Mouse (Mus musculus) heart, embryonic 11.5 days (tissue): Measurements from ENCODE around the gene Crlf1. TPM values are rescaled to one million over a fixed set of nuclear protein-coding genes. Genes with fewer than 3 reads are reported as not detected.

Experiments used
- ATAC-seq: fragments of 200-750 bp; cut with Nextera tagmentation; replicated peaks from 2 replicates; pipeline ENCODE4 v1.8.0; 2017; ENCODE audit warnings: moderate library complexity; ENCODE audit not compliant: insufficient number of reproducible peaks, low FRiP score, low TSS enrichment
- H3K27ac ChIP-seq: fragments of 300-500 bp; sonication (generic); 2 replicates; pipeline ENCODE4 v1.5.1; 2014; ENCODE audit warnings: mild to moderate bottlenecking, low read depth, low read length
- H3K27me3 ChIP-seq: fragments of 300-500 bp; sonication (generic); 2 replicates; pipeline ENCODE4 v1.6.1; 2014; ENCODE audit warnings: mild to moderate bottlenecking, low read length, mixed read lengths; ENCODE audit not compliant: control insufficient read depth, insufficient read depth
- H3K36me3 ChIP-seq: fragments of 300-500 bp; sonication (generic); 2 replicates; pipeline ENCODE4 v1.6.1; 2014; ENCODE audit warnings: mild to moderate bottlenecking, low read length, moderate library complexity, mixed read lengths; ENCODE audit not compliant: control insufficient read depth, insufficient read depth
- H3K4me1 ChIP-seq: fragments of 300-500 bp; sonication (generic); 2 replicates; pipeline ENCODE4 v1.6.1; 2014; ENCODE audit warnings: low read length; ENCODE audit not compliant: control insufficient read depth, insufficient read depth
- H3K4me2 ChIP-seq: fragments of 300-500 bp; sonication (generic); 2 replicates; pipeline ENCODE4 v1.6.1; 2014; ENCODE audit warnings: mild to moderate bottlenecking, moderate library complexity
- H3K4me3 ChIP-seq: fragments of 300-500 bp; sonication (generic); 2 replicates; pipeline ENCODE4 v1.5.1; 2014; ENCODE audit warnings: low read depth, low read length
- H3K9ac ChIP-seq: fragments of 300-500 bp; sonication (generic); 2 replicates; pipeline ENCODE4 v1.6.1; 2014; ENCODE audit warnings: mild to moderate bottlenecking, low read depth, low read length, moderate library complexity
- H3K9me3 ChIP-seq: fragments of 300-500 bp; sonication (generic); replicated peaks from 2 replicates; pipeline ENCODE4 v1.6.1; 2016; ENCODE audit warnings: low read length; ENCODE audit not compliant: control insufficient read depth
- WGBS: fragments of 180-500 bp; shearing (Covaris S2); extraction: QIAGEN DNeasy Blood & Tissue Kit; methylation state at CpG from one replicate; pipeline ENCODE4 v1.1.7; 2014; ENCODE audit not compliant: insufficient replicate concordance; 5-methylcytosine and 5-hydroxymethylcytosine counted together
- polyA plus RNA-seq: library from polyadenylated mRNA; unstranded; fragments of >200 nt; fragmentation: Nextera tagmentation; extraction: Ambion mirVana; gene quantifications from 2 replicates; pipeline ENCODE4 v1.2.1, GENCODE M21; 2014

Crlf1 gene
- polyA plus RNA-seq, 1 experiment from 2014 or later: 0.80 TPM

DNA sequence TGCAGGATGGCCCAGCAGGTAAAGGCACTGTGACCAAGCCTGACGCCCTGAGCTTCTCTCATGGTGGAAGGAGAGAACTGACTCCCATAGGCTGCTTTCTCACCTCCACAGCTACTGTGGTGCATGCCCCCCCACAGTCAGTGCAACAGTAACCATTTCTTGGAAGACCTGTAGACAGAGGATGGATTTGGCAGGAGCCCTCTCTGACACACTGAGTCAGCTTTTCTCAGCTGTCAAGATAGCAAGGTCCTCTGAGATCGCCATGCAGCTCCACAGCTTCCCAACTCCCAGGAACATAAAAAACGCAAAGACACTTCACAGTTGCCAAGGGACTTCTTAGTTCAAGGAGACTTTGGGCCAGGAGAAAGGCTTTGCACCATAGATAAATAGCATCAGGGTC, 34.5 kb upstream of the Crlf1 start:
- 76% methylated on average over 3 of the region's 3 CpGs for WGBS
- Histone ChIP-seq H3K4me3 (no peak overlapping the region), H3K4me2 (no peak overlapping the region), H3K4me1 (peaks cover 28% of the 10 kb centered on the region), H3K36me3 (no peaks in the 10 kb centered on the region; the same call in 1 of the 2 replicates), H3K27ac (no peak overlapping the region), H3K9me3 (no peaks in the 10 kb centered on the region), H3K9ac (no peak overlapping the region), H3K27me3 (no peaks in the 10 kb centered on the region)
- no peak for ATAC-seq

DNA sequence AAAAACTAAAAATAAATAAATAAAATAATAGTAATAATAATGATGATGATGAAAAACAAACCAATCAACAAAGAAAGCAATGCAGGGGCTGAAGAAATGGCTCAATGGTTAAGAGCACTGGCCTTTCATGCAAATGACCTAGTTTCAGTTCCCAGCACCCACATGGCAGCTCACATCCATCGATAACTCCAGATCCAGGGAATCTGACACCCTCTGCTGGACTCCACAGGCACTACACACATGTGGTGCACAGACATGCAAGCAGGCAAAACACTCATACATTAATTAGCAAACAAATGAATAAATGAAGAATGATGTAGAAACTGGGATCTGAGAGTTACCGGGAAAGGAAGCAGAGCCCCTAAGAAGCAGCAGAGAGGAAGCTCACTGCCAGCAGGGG, 33.3 kb upstream of the Crlf1 start:
- peaks cover 18% of the 10 kb centered on the region for H3K4me1 ChIP-seq
- H3K4me2 ChIP-seq: no peak overlapping the region
- no peaks in the 10 kb centered on the region; the same call in 1 of the 2 replicates for H3K36me3 ChIP-seq
- 96% methylated on average over 2 of the region's 2 CpGs for WGBS
- ATAC-seq: no peak
- no peaks in the 10 kb centered on the region for H3K9me3 ChIP-seq
- H3K27me3 ChIP-seq: no peaks in the 10 kb centered on the region
- H3K4me3 ChIP-seq: no peak overlapping the region
- no peak overlapping the region for H3K27ac ChIP-seq
- no peak overlapping the region for H3K9ac ChIP-seq

DNA sequence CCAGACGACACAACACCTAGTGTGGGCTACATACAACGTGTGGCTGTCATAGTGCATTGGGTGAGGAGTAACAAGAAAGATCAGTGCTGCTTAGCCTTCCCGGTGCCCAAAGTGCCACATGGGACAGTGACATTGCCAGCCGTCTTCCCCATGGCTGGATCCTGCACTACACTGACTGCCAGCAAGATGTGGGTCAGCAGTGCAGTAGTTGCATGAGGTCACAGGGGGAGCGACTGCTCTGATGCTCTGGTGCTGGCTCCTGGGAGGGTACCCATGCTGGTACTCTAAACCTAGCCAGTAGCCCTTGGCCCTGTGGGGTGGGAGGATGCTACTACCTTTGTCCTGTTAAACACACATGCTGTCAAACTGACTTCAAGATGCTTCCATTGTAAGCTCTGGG, 32.8 kb upstream of the Crlf1 start:
- no peak for ATAC-seq
- H3K27me3 ChIP-seq: no peaks in the 10 kb centered on the region
- H3K9me3 ChIP-seq: no peaks in the 10 kb centered on the region
- no peak overlapping the region for H3K27ac ChIP-seq
- H3K36me3 ChIP-seq: no peaks in the 10 kb centered on the region; the same call in 1 of the 2 replicates
- peaks cover 17% of the 10 kb centered on the region for H3K4me1 ChIP-seq
- H3K4me3 ChIP-seq: no peak overlapping the region
- no peak overlapping the region for H3K9ac ChIP-seq
- 88% methylated on average over 5 of the region's 5 CpGs for WGBS
- H3K4me2 ChIP-seq: no peak overlapping the region

- Histone ChIP-seq H3K4me1 (peaks cover 17% of the 10 kb centered on the region), H3K9me3 (no peaks in the 10 kb centered on the region), H3K27me3 (no peaks in the 10 kb centered on the region), H3K4me3 (no peak overlapping the region), H3K4me2 (no peak overlapping the region), H3K9ac (no peak overlapping the region), H3K36me3 (no peaks in the 10 kb centered on the region; the same call in 1 of the 2 replicates), H3K27ac (no peak overlapping the region)
- ATAC-seq: no peak
- WGBS: 65% methylated on average over 9 of the region's 9 CpGs
Measured at GRCm38 (mm10) chr8:70460606-70461005, 32.4 kb upstream of the Crlf1 start.

- peaks cover 25% of the 10 kb centered on the region for H3K4me1 ChIP-seq
- no peak overlapping the region for H3K27ac ChIP-seq
- no peak overlapping the region for H3K9ac ChIP-seq
- H3K36me3 ChIP-seq: no peaks in the 10 kb centered on the region; the same call in 1 of the 2 replicates
- H3K9me3 ChIP-seq: no peaks in the 10 kb centered on the region
- H3K27me3 ChIP-seq: no peaks in the 10 kb centered on the region
- no peak overlapping the region for H3K4me3 ChIP-seq
- no peak overlapping the region for H3K4me2 ChIP-seq
- 69% methylated on average over 16 of the region's 16 CpGs for WGBS
- no peak; the same call in 1 of the 2 replicates for ATAC-seq
Measured at GRCm38 (mm10) chr8:70461765-70462515, 31.0 kb upstream of the Crlf1 start.

DNA sequence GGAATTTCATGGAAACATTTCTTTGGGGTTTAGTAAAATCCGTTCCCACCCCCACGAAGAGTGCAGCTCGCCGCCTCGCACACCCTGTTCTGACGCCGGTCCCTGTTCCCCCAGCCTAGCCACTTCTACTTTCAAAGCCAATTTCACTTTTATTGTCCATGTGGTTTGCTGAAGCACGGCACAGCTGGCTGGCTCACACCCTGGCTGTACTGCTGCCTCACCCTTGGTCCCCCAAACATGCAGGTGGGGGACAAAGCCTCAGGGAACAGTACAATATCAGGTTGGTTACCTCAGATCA, 30.5 kb upstream of the Crlf1 start:
- peaks cover 30% of the 10 kb centered on the region for H3K4me1 ChIP-seq
- 90% methylated on average over 8 of the region's 8 CpGs for WGBS
- H3K4me2 ChIP-seq: no peak overlapping the region
- ATAC-seq: no peak
- no peak overlapping the region for H3K9ac ChIP-seq
- H3K9me3 ChIP-seq: no peaks in the 10 kb centered on the region
- no peaks in the 10 kb centered on the region; the same call in 1 of the 2 replicates for H3K36me3 ChIP-seq
- no peak overlapping the region for H3K27ac ChIP-seq
- H3K27me3 ChIP-seq: no peaks in the 10 kb centered on the region
- H3K4me3 ChIP-seq: no peak overlapping the region

GRCm38 (mm10) chr8:70463306-70463705, 29.7 kb upstream of the Crlf1 start:
- H3K9ac ChIP-seq: no peak overlapping the region
- no peaks in the 10 kb centered on the region for H3K27me3 ChIP-seq
- H3K9me3 ChIP-seq: no peaks in the 10 kb centered on the region
- no peak overlapping the region for H3K4me3 ChIP-seq
- no peaks in the 10 kb centered on the region; the same call in 1 of the 2 replicates for H3K36me3 ChIP-seq
- no peak overlapping the region for H3K27ac ChIP-seq
- ATAC-seq: no peak
- peaks cover 38% of the 10 kb centered on the region for H3K4me1 ChIP-seq
- WGBS: 71% methylated on average over 4 of the region's 4 CpGs
- no peak overlapping the region for H3K4me2 ChIP-seq

DNA sequence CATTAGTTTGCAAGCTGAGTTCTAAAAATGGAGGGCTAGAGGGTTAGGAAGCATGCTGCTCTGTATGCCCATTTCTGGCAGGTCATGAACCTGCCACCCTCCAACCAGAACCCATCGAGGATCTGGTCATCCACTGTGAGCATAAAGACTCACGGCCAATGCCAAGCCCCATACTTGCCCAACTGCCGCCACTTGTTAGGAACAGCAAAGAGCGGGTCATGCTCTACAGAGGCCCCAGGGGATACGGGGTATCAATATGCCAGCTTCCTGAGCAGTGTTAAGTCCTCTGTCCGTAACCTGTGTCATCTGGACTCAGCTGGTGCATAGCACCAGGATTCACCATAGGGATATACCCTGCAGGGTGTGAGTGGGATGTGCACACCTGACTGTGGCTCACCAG, 28.8 kb upstream of the Crlf1 start:
- no peak overlapping the region for H3K9ac ChIP-seq
- no peaks in the 10 kb centered on the region; the same call in 1 of the 2 replicates for H3K36me3 ChIP-seq
- no peak overlapping the region for H3K27ac ChIP-seq
- ATAC-seq: no peak
- no peak overlapping the region for H3K4me3 ChIP-seq
- H3K4me1 ChIP-seq: peaks cover 46% of the 10 kb centered on the region
- H3K27me3 ChIP-seq: no peaks in the 10 kb centered on the region
- WGBS: 93% methylated on average over 6 of the region's 6 CpGs
- H3K4me2 ChIP-seq: no peak overlapping the region
- H3K9me3 ChIP-seq: no peaks in the 10 kb centered on the region

- Histone ChIP-seq H3K36me3 (no peaks in the 10 kb centered on the region), H3K9ac (no peak overlapping the region), H3K27me3 (no peaks in the 10 kb centered on the region), H3K27ac (no peak overlapping the region), H3K9me3 (no peaks in the 10 kb centered on the region), H3K4me1 (peaks cover 53% of the 10 kb centered on the region), H3K4me2 (no peak overlapping the region), H3K4me3 (no peak overlapping the region)
- 96% methylated on average over 4 of the region's 4 CpGs for WGBS
- ATAC-seq: no peak
Measured at GRCm38 (mm10) chr8:70465701-70466100, 27.3 kb upstream of the Crlf1 start.
